Mouse (Mus musculus): ENCODE results near the gene Grik5.

DNA sequence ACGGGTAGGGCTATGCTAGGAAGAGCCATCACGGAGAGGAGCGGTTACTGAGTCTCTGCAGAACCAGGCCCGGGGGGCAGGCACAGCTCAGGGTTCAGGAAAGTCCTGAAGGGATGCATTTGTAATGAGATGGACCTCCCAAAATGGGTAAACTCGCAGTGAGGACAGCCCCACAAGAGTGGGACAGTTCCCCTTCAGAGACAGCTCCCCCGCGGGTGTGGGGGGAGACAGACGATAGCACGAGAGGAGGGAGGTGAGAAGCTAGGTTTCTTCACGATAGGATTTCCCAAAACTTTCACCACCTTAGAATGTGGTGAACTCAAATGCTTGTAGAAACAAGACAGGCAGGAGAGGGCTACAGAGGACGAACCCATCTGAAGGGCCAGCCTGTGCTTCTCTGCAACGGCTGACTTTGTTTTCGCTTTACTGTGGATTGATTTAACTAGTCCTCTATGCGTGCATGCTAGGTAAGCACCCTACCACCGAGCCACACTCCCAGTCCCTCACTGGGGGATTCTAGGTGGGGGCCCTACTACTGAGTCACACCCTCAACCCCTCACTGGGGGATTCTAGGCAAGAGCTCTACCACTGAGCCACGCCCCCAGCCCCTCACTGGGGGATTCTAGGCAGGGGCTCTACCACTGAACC lies 40.9 kb upstream of the Grik5 start:
- TF ChIP-seq CTCF (conservative IDR thresholded peaks at IDR 0.05; ENCODE audit: low read length) (no peak), POU5F1 (IDR thresholded peaks at IDR 0.05; ENCODE audit: borderline replicate concordance, low read length) (no peak), NANOG (IDR thresholded peaks at IDR 0.05; ENCODE audit: borderline replicate concordance, low read length) (no peak)

Data from E14TG2a.4 (cell line).